Mouse (Mus musculus) MEL (cell line): ENCODE results near the gene Trim67.

ENCODE experiments used
- CTCF ChIP-seq, 3 experiments: IDR thresholded peaks in 2 of 3; conservative IDR thresholded peaks in 1 of 3; 2 replicates each; pipeline ENCODE4 v1.5.1; 2011 to 2012; ENCODE audit warnings: low read length in 3 of 3, low read depth in 2 of 3, mild to moderate bottlenecking in 2 of 3, improper control_type of control experiment in 1 of 3, inconsistent platforms in 1 of 3, mixed read lengths in 1 of 3, moderate library complexity in 1 of 3; ENCODE audit not compliant: control insufficient read depth in 1 of 3, insufficient read depth in 1 of 3, poor library complexity in 1 of 3, severe bottlenecking in 1 of 3
- ELF1 ChIP-seq: IDR thresholded peaks from 2 replicates; pipeline ENCODE4 v1.6.1; 2014; ENCODE audit warnings: low read depth, mild to moderate bottlenecking, inconsistent platforms, low read length, improper control_type of control experiment, moderate library complexity
- MAX ChIP-seq: IDR thresholded peaks from 2 replicates; pipeline ENCODE4 v1.6.1; 2011; ENCODE audit warnings: low read length, improper control_type of control experiment
- TCF12 ChIP-seq: IDR thresholded peaks from 2 replicates; pipeline ENCODE4 v1.6.1; 2014; ENCODE audit warnings: low read depth, mild to moderate bottlenecking, inconsistent platforms, low read length, improper control_type of control experiment, moderate library complexity
- USF1 ChIP-seq: IDR thresholded peaks from 2 replicates; pipeline ENCODE4 v1.6.1; 2014; ENCODE audit warnings: low read depth, mild to moderate bottlenecking, inconsistent platforms, low read length, improper control_type of control experiment, moderate library complexity
- ZNF384 ChIP-seq: IDR thresholded peaks from 2 replicates; pipeline ENCODE4 v1.6.1; 2012; ENCODE audit warnings: low read depth, mild to moderate bottlenecking, inconsistent platforms, low read length, improper control_type of control experiment

DNA sequence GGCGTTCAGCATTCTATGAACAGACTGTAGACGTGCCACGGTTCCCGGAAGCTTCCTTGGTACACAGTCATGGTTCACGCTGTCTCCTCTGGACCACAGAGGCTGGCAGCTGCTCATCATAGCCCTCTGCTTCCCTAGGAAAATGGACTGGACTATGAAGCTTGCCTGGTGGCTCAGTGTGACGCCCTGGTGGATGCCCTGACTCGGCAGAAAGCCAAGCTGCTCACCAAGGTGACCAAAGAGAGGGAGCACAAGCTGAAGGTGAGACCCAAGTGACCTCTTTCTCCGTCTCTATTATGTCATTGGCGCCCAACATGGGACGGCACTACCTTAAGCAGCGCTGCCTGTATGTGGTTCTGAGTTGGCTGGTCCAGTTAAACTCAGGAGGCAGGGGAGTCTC lies 24.0 kb downstream of the Trim67 start:
- TF ChIP-seq ZNF384 = no peak
- TF ChIP-seq CTCF (IDR thresholded peaks at IDR 0.05 in 2 of 3, conservative IDR thresholded peaks at IDR 0.05 in 1 of 3; ENCODE audit: control insufficient read depth in 1 of 3, insufficient read depth in 1 of 3, low read depth in 2 of 3, low read length in 3 of 3, poor library complexity in 1 of 3, severe bottlenecking in 1 of 3) = no peak
- TF ChIP-seq TCF12 = no peak
- no peak for TF ChIP-seq USF1
- TF ChIP-seq ELF1 = no peak
- TF ChIP-seq MAX = no peak
